Mouse (Mus musculus) erythroblast, embryonic 14.5 days (primary cell): ENCODE measurements around the gene Ankrd22. TPM values are rescaled to one million over a fixed set of nuclear protein-coding genes. Genes with fewer than 3 reads are reported as not detected.

Source experiments
- H3K27me3 ChIP-seq: 2 replicates; pipeline ENCODE4 v1.6.1; 2012; ENCODE audit warnings: inconsistent platforms; ENCODE audit not compliant: control insufficient read depth
- H3K36me3 ChIP-seq: 2 replicates; pipeline ENCODE4 v1.6.1; 2012; ENCODE audit warnings: mild to moderate bottlenecking, inconsistent platforms; ENCODE audit not compliant: control insufficient read depth
- H3K4me1 ChIP-seq: 2 replicates; pipeline ENCODE4 v1.6.1; 2012; ENCODE audit warnings: inconsistent platforms; ENCODE audit not compliant: control insufficient read depth
- H3K4me3 ChIP-seq: replicated peaks from 2 replicates; pipeline ENCODE3; 2012; ENCODE audit warnings: moderate library complexity, mild to moderate bottlenecking, inconsistent platforms
- H3K9me3 ChIP-seq: 2 replicates; pipeline ENCODE4 v1.6.1; 2012; ENCODE audit warnings: low read length, inconsistent platforms, mixed read lengths; ENCODE audit not compliant: control insufficient read depth
- GATA1 ChIP-seq: IDR thresholded peaks from 2 replicates; pipeline ENCODE4 v1.6.1; 2012; ENCODE audit warnings: low read length, inconsistent platforms, mixed read lengths
- TAL1 ChIP-seq: IDR thresholded peaks from 3 replicates; pipeline ENCODE4 v1.6.1; 2012; ENCODE audit warnings: low read length, inconsistent platforms, mixed read lengths
- polyA plus RNA-seq: library from polyadenylated mRNA; stranded (reverse); fragments of >175 nt; gene quantifications from 2 replicates; pipeline ENCODE4 v1.2.3, GENCODE M21; 2012

The Ankrd22 gene
- polyA plus RNA-seq, 1 experiment: not detected

- no peaks in the 10 kb centered on the region for H3K4me1 ChIP-seq
Measured at GRCm38 (mm10) chr19:34119653-34120052, 46.2 kb downstream of the Ankrd22 start.

DNA sequence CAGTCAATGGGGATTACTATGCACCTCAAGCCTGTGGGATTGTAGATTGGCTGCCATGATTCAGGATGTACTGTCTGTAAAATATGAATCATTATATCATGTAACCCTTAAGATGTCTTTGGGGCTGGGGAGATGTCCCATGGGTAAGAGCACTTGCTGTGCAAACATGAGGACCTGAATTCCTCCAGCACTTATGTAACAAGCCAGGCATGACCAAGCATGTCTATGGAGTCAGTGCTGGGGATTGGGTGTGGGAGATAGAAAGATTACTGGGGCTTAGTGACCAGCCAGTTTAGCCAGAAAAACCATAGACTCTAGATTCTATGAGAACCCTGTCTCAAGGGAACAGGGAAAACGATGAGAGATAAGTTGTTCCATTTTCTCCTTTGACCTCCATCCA, 46.8 kb downstream of the Ankrd22 start:
- no peak for TF ChIP-seq GATA1
- no peak for TF ChIP-seq TAL1
- H3K4me3 ChIP-seq: no peak overlapping the region
- no peaks in the 10 kb centered on the region for H3K36me3 ChIP-seq
- no peaks in the 10 kb centered on the region for H3K9me3 ChIP-seq
- H3K4me1 ChIP-seq: no peaks in the 10 kb centered on the region
- no peaks in the 10 kb centered on the region for H3K27me3 ChIP-seq

More at GRCm38 (mm10) chr19:34119653-34120052, 46.2 kb downstream of the Ankrd22 start:
- H3K9me3 ChIP-seq: no peaks in the 10 kb centered on the region
- TF ChIP-seq TAL1 (no peak), GATA1 (no peak)
- no peaks in the 10 kb centered on the region for H3K27me3 ChIP-seq
- H3K4me3 ChIP-seq: no peak overlapping the region
- H3K36me3 ChIP-seq: no peaks in the 10 kb centered on the region

GRCm38 (mm10) chr19:34104841-34105240, 61.0 kb downstream of the Ankrd22 start:
- no peaks in the 10 kb centered on the region for H3K27me3 ChIP-seq
- no peaks in the 10 kb centered on the region for H3K36me3 ChIP-seq
- no peaks in the 10 kb centered on the region for H3K4me1 ChIP-seq
- TF ChIP-seq GATA1: no peak
- TF ChIP-seq TAL1: no peak
- peaks cover 2% of the 10 kb centered on the region for H3K9me3 ChIP-seq
- no peak overlapping the region for H3K4me3 ChIP-seq

GRCm38 (mm10) chr19:34101888-34102287, 64.0 kb downstream of the Ankrd22 start:
- no peaks in the 10 kb centered on the region for H3K4me1 ChIP-seq
- H3K36me3 ChIP-seq: no peaks in the 10 kb centered on the region
- TF ChIP-seq TAL1 (no peak), GATA1 (no peak)
- H3K4me3 ChIP-seq: no peak overlapping the region
- H3K9me3 ChIP-seq: peaks cover 2% of the 10 kb centered on the region
- no peaks in the 10 kb centered on the region for H3K27me3 ChIP-seq

DNA sequence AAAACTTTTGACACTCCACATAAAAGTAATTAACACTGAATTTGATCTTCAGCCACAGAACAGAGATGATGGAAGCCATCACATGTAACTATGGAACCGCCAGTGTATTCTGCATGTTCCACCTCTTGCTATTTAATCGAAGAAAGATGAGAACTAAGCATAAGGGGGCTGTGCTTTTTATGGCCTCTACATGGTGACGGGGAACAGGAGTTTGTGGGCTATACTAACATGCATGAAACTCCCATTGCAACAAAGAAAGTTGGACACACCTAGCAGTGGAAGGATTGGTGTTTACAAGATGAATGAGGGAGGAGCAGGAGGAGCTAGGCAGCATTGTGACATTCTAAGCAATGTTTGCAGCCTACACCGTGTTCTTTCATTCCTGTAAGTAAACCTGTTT, 65.2 kb downstream of the Ankrd22 start, which contains the start of gene Lipm:
Lipm (plus strand) TSS at position 301 of the 400 bp plus-strand sequence.
- Histone ChIP-seq H3K27me3 (no peaks in the 10 kb centered on the region), H3K4me3 (no peak within 1 kb of the TSS), H3K9me3 (peaks cover 2% of the 10 kb centered on the region), H3K36me3 (no peaks in the 10 kb centered on the region), H3K4me1 (no peaks in the 10 kb centered on the region)
- TF ChIP-seq TAL1 (no peak), GATA1 (no peak)

DNA sequence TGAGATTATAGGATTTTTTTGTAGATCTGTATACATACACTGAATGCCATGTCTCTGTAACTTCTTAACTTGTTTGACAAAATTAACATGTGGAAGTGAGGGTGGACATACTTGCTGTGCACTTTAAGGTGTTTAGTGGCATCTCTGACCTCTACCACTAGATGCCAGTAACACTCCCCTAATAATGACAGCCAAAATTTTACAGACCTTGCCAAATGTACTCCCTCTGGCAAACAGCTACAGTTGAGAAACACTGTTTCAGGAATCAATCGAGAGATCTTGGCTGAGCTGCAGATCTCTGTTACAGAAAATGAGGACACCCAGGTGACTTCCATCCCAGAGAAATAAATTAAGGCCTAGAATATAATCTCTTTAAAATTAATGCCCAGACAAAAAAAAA, 69.6 kb downstream of the Ankrd22 start:
- H3K4me1 ChIP-seq: no peaks in the 10 kb centered on the region
- no peak for TF ChIP-seq TAL1
- no peak overlapping the region for H3K4me3 ChIP-seq
- no peaks in the 10 kb centered on the region for H3K36me3 ChIP-seq
- no peaks in the 10 kb centered on the region for H3K27me3 ChIP-seq
- no peaks in the 10 kb centered on the region for H3K9me3 ChIP-seq

DNA sequence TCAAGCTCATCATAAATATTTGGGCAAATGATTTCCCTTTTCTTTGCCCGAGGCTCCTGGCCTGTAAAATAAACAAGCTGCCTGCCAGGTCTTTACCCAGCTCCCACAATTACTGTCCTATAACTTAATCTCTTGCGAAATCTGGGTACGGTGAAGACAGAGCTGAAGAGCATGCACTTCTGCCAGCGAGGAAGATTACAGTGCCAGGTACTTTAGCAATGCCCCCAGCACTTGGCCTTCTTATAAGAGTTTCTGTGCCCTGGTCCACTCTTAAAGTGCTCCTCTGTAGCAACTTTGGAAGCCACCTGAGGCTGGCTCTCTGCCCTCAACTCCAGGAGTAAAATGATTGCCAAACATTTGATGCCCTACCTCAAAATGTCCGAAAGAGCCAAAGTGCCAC, 70.5 kb downstream of the Ankrd22 start:
- TF ChIP-seq GATA1: no peak
- TF ChIP-seq TAL1: no peak
- H3K9me3 ChIP-seq: no peaks in the 10 kb centered on the region
- no peak overlapping the region for H3K4me3 ChIP-seq
- no peaks in the 10 kb centered on the region for H3K4me1 ChIP-seq
- no peaks in the 10 kb centered on the region for H3K36me3 ChIP-seq
- H3K27me3 ChIP-seq: no peaks in the 10 kb centered on the region

DNA sequence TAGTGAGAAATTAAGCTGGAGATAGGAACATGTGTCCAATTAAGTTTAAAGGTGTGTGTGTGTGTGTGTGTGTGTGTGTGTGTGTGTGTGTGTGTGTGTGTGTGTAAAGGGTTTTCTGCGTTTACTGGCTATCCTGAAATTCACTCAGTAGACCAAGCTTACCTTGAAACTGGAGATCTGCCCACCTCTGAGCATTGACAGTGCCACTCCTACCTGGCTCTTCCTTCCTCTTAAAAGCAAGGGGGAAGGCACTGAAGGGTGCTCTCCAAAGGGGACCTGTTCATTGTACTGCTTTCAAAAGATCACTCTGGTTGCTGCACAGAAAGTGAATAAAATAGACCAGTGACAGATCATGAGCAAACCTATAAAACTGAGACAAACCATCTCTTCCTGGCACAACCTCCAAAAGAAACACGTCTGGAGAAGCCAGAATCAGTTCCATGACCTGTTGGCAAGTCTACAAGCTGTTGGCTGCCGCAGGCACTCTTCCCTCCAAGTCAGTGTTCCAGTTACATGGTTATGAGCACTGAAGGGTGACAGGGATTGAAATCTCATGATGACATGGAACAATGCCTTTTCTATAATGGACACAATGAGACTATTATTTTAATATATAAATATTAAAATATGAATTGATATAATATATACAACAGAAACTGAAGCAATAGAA, 76.7 kb downstream of the Ankrd22 start:
- Histone ChIP-seq H3K27me3 (no peaks in the 10 kb centered on the region), H3K36me3 (no peaks in the 10 kb centered on the region), H3K4me1 (no peaks in the 10 kb centered on the region), H3K4me3 (no peak overlapping the region), H3K9me3 (no peaks in the 10 kb centered on the region)
- TF ChIP-seq GATA1 (no peak), TAL1 (no peak)

- no peak overlapping the region for H3K4me3 ChIP-seq
- H3K9me3 ChIP-seq: no peaks in the 10 kb centered on the region
- H3K27me3 ChIP-seq: no peaks in the 10 kb centered on the region
- TF ChIP-seq GATA1: no peak
- no peak for TF ChIP-seq TAL1
- no peaks in the 10 kb centered on the region for H3K4me1 ChIP-seq
- H3K36me3 ChIP-seq: no peaks in the 10 kb centered on the region
Measured at GRCm38 (mm10) chr19:34078130-34078529, 87.7 kb downstream of the Ankrd22 start.

- H3K36me3 ChIP-seq: no peaks in the 10 kb centered on the region
- no peaks in the 10 kb centered on the region for H3K27me3 ChIP-seq
- H3K9me3 ChIP-seq: no peaks in the 10 kb centered on the region
- no peak for TF ChIP-seq GATA1
- TF ChIP-seq TAL1: no peak
- no peak overlapping the region for H3K4me3 ChIP-seq
- no peaks in the 10 kb centered on the region for H3K4me1 ChIP-seq
Measured at GRCm38 (mm10) chr19:34074239-34074638, 91.6 kb downstream of the Ankrd22 start.

Other genes with a start within 250 kb of the Ankrd22 start
- gene Lipf, start 204.9 kb downstream of the Ankrd22 start, polyA plus RNA-seq: not detected in 2 replicates
- gene Lipk, start 157.8 kb downstream of the Ankrd22 start, polyA plus RNA-seq: not detected in 2 replicates
- 0.03 TPM in 1 of 2 replicates, not detected in the other for gene Lipn, start 98.7 kb downstream of the Ankrd22 start, polyA plus RNA-seq
- gene Lipm, start 65.1 kb downstream of the Ankrd22 start, polyA plus RNA-seq: not detected in 2 replicates
- not detected in 2 replicates for gene Stambpl1, start 26.2 kb upstream of the Ankrd22 start, polyA plus RNA-seq
- gene Acta2, start 89.5 kb upstream of the Ankrd22 start, polyA plus RNA-seq: not detected in 2 replicates
- not detected in 2 replicates for gene Fas, start 124.6 kb upstream of the Ankrd22 start, polyA plus RNA-seq